Mouse (Mus musculus): ENCODE results near the gene Limd2. TPM values are rescaled to one million over a fixed set of nuclear protein-coding genes. Genes with fewer than 3 reads are reported as not detected.
"Not testable (repeated sequence)": the region's sequence is repeated elsewhere in the genome, so short reads cannot be mapped to it uniquely, and the experiment has no call there.

Gene Limd2
- total RNA-seq, 2 experiments from 2014 or later = 139 to 142 TPM

- no peak for DNase-seq (ENCODE audit: low spot score in 2 of 2)
Measured at GRCm38 (mm10) chr11:106129477-106129876, 31.2 kb downstream of the Limd2 start.

GRCm38 (mm10) chr11:106126727-106127373 lies 33.8 kb downstream of the Limd2 start:
- DNase-seq (ENCODE audit: low spot score in 2 of 2) = not testable (repeated sequence)

- no peak for DNase-seq (ENCODE audit: low spot score in 2 of 2)
Measured at GRCm38 (mm10) chr11:106125827-106126226, 34.8 kb downstream of the Limd2 start.

- no peak for DNase-seq (ENCODE audit: low spot score in 2 of 2)
Measured at GRCm38 (mm10) chr11:106124784-106125183, 35.9 kb downstream of the Limd2 start.

GRCm38 (mm10) chr11:106122736-106123135 lies 37.9 kb downstream of the Limd2 start:
- DNase-seq (ENCODE audit: low spot score in 2 of 2) = no peak

- no peak for DNase-seq (ENCODE audit: low spot score in 2 of 2)
Measured at GRCm38 (mm10) chr11:106122221-106122620, 38.4 kb downstream of the Limd2 start.

GRCm38 (mm10) chr11:106111688-106112087 lies 49.0 kb downstream of the Limd2 start:
- no peak for DNase-seq (ENCODE audit: low spot score in 2 of 2)

Other genes with a start within 250 kb of the Limd2 start
- 10 to 100 TPM; 31.9 to 34.0 TPM for gene Cyb561, start 207.5 kb downstream of the Limd2 start, total RNA-seq (2021)
- 10 to 100 TPM in 1 of 2 experiments, 1 to 10 TPM in 1; 8.4 to 16.4 TPM for gene Ace, start 192.9 kb downstream of the Limd2 start, total RNA-seq (2021)
- gene Ace3, start 166.2 kb downstream of the Limd2 start, total RNA-seq (2021) = not detected
- under 1 TPM; 0.60 to 0.98 TPM for gene Kcnh6, start 152.7 kb downstream of the Limd2 start, total RNA-seq (2021)
- 100 to 1,000 TPM; 159 to 180 TPM for gene Dcaf7, start 124.0 kb downstream of the Limd2 start, total RNA-seq (2021)
- gene Taco1, start 94.8 kb downstream of the Limd2 start, total RNA-seq (2021) = 10 to 100 TPM; 17.3 to 18.1 TPM
- 10 to 100 TPM; 25.5 to 29.3 TPM for gene Map3k3, start 76.2 kb downstream of the Limd2 start, total RNA-seq (2021)
- gene Gm10840, start within 50 bp of the Limd2 start, total RNA-seq (2021) = not detected
- gene Strada, start 41.3 kb upstream of the Limd2 start, total RNA-seq (2021) = 10 to 100 TPM; 28.7 to 34.2 TPM
- 10 to 100 TPM; 94.8 to 96.3 TPM for gene Ccdc47, start 55.5 kb upstream of the Limd2 start, total RNA-seq (2021)
- gene Ddx42, start 56.1 kb upstream of the Limd2 start, total RNA-seq (2021) = 10 to 100 TPM; 67.4 to 67.8 TPM
- 10 to 100 TPM; 31.0 to 36.6 TPM for gene Ftsj3, start 95.2 kb upstream of the Limd2 start, total RNA-seq (2021)
- gene Psmc5, start 95.3 kb upstream of the Limd2 start, total RNA-seq (2021) = 100 to 1,000 TPM; 137 to 141 TPM
- 10 to 100 TPM; 23.8 to 24.0 TPM for gene Smarcd2, start 112.1 kb upstream of the Limd2 start, total RNA-seq (2021)
- under 1 TPM; 0.21 to 0.29 TPM for gene Tcam1, start 115.8 kb upstream of the Limd2 start, total RNA-seq (2021)
- not detected for gene Gh, start 141.0 kb upstream of the Limd2 start, total RNA-seq (2021)
- under 1 TPM; 0.43 to 0.67 TPM for gene Cd79b, start 153.9 kb upstream of the Limd2 start, total RNA-seq (2021)
- not detected for gene Scn4a, start 192.4 kb upstream of the Limd2 start, total RNA-seq (2021)
- gene Prr29, start 204.6 kb upstream of the Limd2 start, total RNA-seq (2021) = under 1 TPM in 1 of 2 experiments, not detected in 1; 0.74 TPM
- 1 to 10 TPM; 4.5 to 5.9 TPM for gene Icam2, start 227.2 kb upstream of the Limd2 start, total RNA-seq (2021)